Mouse (Mus musculus): ENCODE measurements around the gene Helz.

- TF ChIP-seq CTCF (IDR thresholded peaks at IDR 0.05; ENCODE audit: insufficient read depth, low read depth, low read length): no peak
- no peak for TF ChIP-seq POLR2A (IDR thresholded peaks at IDR 0.05; ENCODE audit: insufficient read depth, low read depth, low read length)
Observed at GRCm38 (mm10) chr11:107513047-107513446, 34.7 kb upstream of the Helz start.
